Mouse (Mus musculus) neural tube, embryonic 15.5 days (tissue): ENCODE results near the gene Esp34. TPM values are rescaled to one million over a fixed set of nuclear protein-coding genes. Genes with fewer than 3 reads are reported as not detected.

Experiments used
- ATAC-seq: fragments of 200-750 bp; cut with Nextera tagmentation; 2 replicates; pipeline ENCODE4 v1.8.0; 2017; ENCODE audit warnings: mild to moderate bottlenecking, moderate TSS enrichment, moderate library complexity; ENCODE audit not compliant: low FRiP score
- H3K27ac ChIP-seq: fragments of 300-500 bp; sonication (generic); replicated peaks from 2 replicates; pipeline ENCODE4 v1.5.1; 2015; ENCODE audit warnings: mild to moderate bottlenecking, inconsistent platforms
- H3K27me3 ChIP-seq: fragments of 300-500 bp; sonication (generic); replicated peaks from 2 replicates; pipeline ENCODE4 v1.6.1; 2015; ENCODE audit warnings: inconsistent platforms
- H3K36me3 ChIP-seq: fragments of 300-500 bp; sonication (generic); 2 replicates; pipeline ENCODE4 v1.6.1; 2015; ENCODE audit warnings: inconsistent platforms
- H3K4me1 ChIP-seq: fragments of 300-500 bp; sonication (generic); 2 replicates; pipeline ENCODE4 v1.6.1; 2015; ENCODE audit warnings: inconsistent platforms
- H3K4me2 ChIP-seq: fragments of 300-500 bp; sonication (generic); 2 replicates; pipeline ENCODE4 v1.6.1; 2015; ENCODE audit warnings: inconsistent platforms, mild to moderate bottlenecking, moderate library complexity
- H3K4me3 ChIP-seq: fragments of 300-500 bp; sonication (generic); replicated peaks from 2 replicates; pipeline ENCODE4 v1.5.1; 2015; ENCODE audit warnings: mild to moderate bottlenecking, inconsistent platforms
- H3K9ac ChIP-seq: fragments of 300-500 bp; sonication (generic); replicated peaks from 2 replicates; pipeline ENCODE4 v1.6.1; 2015; ENCODE audit warnings: mild to moderate bottlenecking, inconsistent platforms
- H3K9me3 ChIP-seq: fragments of 300-500 bp; sonication (generic); replicated peaks from 2 replicates; pipeline ENCODE4 v1.6.1; 2016; ENCODE audit warnings: inconsistent platforms
- WGBS: fragments of 180-500 bp; shearing (Covaris S2); methylation state at CpG from one replicate; pipeline ENCODE4 v1.1.7; 2015; ENCODE audit warnings: mixed read lengths; 5-methylcytosine and 5-hydroxymethylcytosine counted together
- polyA plus RNA-seq: library from polyadenylated mRNA; unstranded; fragments of >200 nt; fragmentation: Nextera tagmentation; extraction: Ambion mirVana; gene quantifications from 2 replicates; pipeline ENCODE4 v1.2.1, GENCODE M21; 2015

Esp34 gene
- not detected in 2 replicates for polyA plus RNA-seq

DNA sequence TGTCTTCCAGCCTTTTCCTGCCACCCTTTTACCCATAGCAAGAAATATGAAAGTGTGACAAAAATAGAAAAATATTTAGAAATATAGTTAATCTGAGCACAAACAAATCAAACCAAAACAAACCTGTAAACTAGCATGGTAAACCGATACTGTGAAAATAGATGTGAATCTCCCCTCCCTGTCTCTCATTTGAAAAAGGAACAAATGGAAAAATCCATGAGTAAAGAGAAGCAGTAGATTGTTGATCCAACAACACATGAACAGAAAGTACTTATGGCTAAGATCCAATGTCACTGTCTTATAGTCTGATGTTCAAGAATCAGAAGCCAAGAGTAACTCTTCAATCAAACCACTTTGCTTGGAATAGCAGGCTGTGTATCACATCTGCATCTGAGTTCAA is at the start of gene Esp34:
Gene Esp34 (plus strand): TSS at position 301 of the 400 bp plus-strand sequence.
- Histone ChIP-seq H3K4me1 (no peaks in the 10 kb centered on the region), H3K27ac (no peak within 1 kb of the TSS), H3K9me3 (peaks cover 25% of the 10 kb centered on the region), H3K27me3 (no peaks in the 10 kb centered on the region), H3K4me2 (no peak within 1 kb of the TSS), H3K36me3 (no peaks in the 10 kb centered on the region), H3K4me3 (no peak within 1 kb of the TSS), H3K9ac (no peak within 1 kb of the TSS)
- WGBS, result 85% methylated on average over 1 of the region's 1 CpGs
- no peak for ATAC-seq

DNA sequence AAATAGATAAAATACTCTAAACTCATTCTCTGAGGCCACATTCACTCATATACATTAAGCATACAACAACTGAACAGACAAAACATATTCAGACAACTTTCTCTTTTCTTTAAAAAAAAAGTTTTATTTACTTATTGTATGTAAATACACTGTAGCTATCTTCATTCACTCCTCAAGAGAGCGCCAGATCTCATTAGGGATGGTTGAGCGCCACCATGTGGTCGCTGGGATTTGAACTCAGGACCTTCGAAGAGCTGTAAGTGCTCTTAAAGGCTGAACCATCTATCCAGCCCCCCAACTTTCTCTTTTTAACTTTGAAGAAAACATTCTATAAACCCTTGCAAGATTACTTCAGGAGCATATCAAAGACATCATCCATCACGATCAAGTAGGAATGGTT is 8.5 kb downstream of the Esp34 start:
- Histone ChIP-seq H3K4me1 (no peaks in the 10 kb centered on the region), H3K4me2 (no peak overlapping the region), H3K9ac (no peak overlapping the region), H3K27me3 (no peaks in the 10 kb centered on the region), H3K27ac (no peak overlapping the region), H3K9me3 (no peaks in the 10 kb centered on the region; the same call in 1 of the 2 replicates), H3K36me3 (no peaks in the 10 kb centered on the region), H3K4me3 (no peak overlapping the region)
- ATAC-seq, result no peak
- 68% methylated on average over 5 of the region's 5 CpGs for WGBS

Other genes starting within 250 kb of the Esp34 start
- not detected in 2 replicates for gene Olfr137, start 246.6 kb upstream of the Esp34 start, polyA plus RNA-seq
- gene Olfr136, start 224.4 kb upstream of the Esp34 start, polyA plus RNA-seq, result not detected in 2 replicates
- gene Esp36, start 134.0 kb upstream of the Esp34 start, polyA plus RNA-seq, result not detected in 2 replicates
- not detected in 2 replicates for gene Esp31, start 85.3 kb downstream of the Esp34 start, polyA plus RNA-seq